Mouse (Mus musculus): ENCODE measurements around the gene Trpm1. TPM values are rescaled to one million over a fixed set of nuclear protein-coding genes. Genes with fewer than 3 reads are reported as not detected.

Gene Trpm1
- total and polyA plus RNA-seq, 3 experiments, result 5.9 to 10.7 (median 6.1) TPM

DNA sequence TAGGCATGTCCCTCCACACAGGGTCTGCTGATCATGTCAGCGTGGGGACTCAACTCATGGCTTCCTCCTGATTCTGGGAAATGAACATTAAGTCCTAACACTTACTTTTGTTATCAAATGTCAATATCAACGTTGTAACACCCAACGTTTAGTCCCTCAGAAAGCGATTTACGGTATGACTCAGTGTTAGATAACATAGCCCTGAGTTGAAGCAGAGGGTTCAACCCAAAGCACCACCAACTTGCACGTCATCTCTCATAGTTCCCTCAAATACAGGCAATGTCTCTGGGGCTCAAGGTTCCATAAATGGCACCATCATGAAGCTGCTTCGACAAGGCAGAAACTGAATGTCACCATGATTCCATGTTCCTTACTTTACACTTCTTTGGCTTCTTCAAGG lies 96.8 kb downstream of the Trpm1 start:
- DNase-seq (ENCODE audit: extremely low read depth), result no peak
- peaks cover 4 to 85% of the 10 kb centered on the region in 2 experiments for H3K36me3 ChIP-seq (replicated peaks in 1 of 2; ENCODE audit: control insufficient read depth in 1 of 2, insufficient read depth in 1 of 2, low read length in 1 of 2)
- H3K79me2 ChIP-seq (replicated peaks; ENCODE audit: control insufficient read depth, extremely low read depth, insufficient read depth, poor library complexity, severe bottlenecking), result no peaks in the 10 kb centered on the region
- no peaks in the 10 kb centered on the region for H3K9me3 ChIP-seq (replicated peaks; ENCODE audit: low read length)
- in situ Hi-C loops (cut with MboI; ENCODE audit: low pct_ligation_motif_present, low pct_unique_long_range_greater_than_20kb, low sequenced_read_pairs) (no loop called here), dilution Hi-C loops (cut with MboI; ENCODE audit: extremely low pct_ligation_motif_present, extremely low pct_unique_long_range_greater_than_20kb, low sequenced_read_pairs) (no loop called here)
- H3K27me3 ChIP-seq (replicated peaks), result no peaks in the 10 kb centered on the region
- H3K4me2 ChIP-seq (ENCODE audit: insufficient read depth, low read depth, poor library complexity, severe bottlenecking), result no peak overlapping the region
- no peak overlapping the region for H3K27ac ChIP-seq (ENCODE audit: insufficient read depth, low read depth)
- no peak overlapping the region for H3K4me3 ChIP-seq (replicated peaks in 1 of 3; ENCODE audit: low read depth in 2 of 3, low read length in 2 of 3, poor library complexity in 1 of 3)
- no peak overlapping the region for H3K9ac ChIP-seq (ENCODE audit: insufficient read depth, low read depth)
- no peaks in the 10 kb centered on the region for H3K4me1 ChIP-seq (ENCODE audit: control insufficient read depth in 1 of 2, insufficient read depth in 2 of 2)
- no peak for TF ChIP-seq EP300 (IDR thresholded peaks at IDR 0.05; ENCODE audit: low read length)
- no peak for TF ChIP-seq RAD21 (IDR thresholded peaks at IDR 0.05; ENCODE audit: low read depth, low read length)
- TF ChIP-seq JUND (conservative IDR thresholded peaks at IDR 0.05; ENCODE audit: low read depth, low read length), result no peak
- no peak for TF ChIP-seq MEF2A (IDR thresholded peaks at IDR 0.05; ENCODE audit: borderline replicate concordance, low read depth, low read length)
- no peak for TF ChIP-seq BHLHE40 (IDR thresholded peaks at IDR 0.05; ENCODE audit: low read depth, low read length)
- no peak for TF ChIP-seq HCFC1 (IDR thresholded peaks at IDR 0.05; ENCODE audit: low read depth, low read length)
- no peak for TF ChIP-seq ETS1 (conservative IDR thresholded peaks at IDR 0.05; ENCODE audit: low read depth, low read length)
- no peak for TF ChIP-seq GABPA (IDR thresholded peaks at IDR 0.05; ENCODE audit: insufficient replicate concordance, low read depth, low read length)
- no peak for TF ChIP-seq CHD1 (IDR thresholded peaks at IDR 0.05; ENCODE audit: low read depth, low read length)
- no peak for TF ChIP-seq RCOR1 (conservative IDR thresholded peaks at IDR 0.05; ENCODE audit: low read depth, low read length)
- TF ChIP-seq E2F4 (IDR thresholded peaks at IDR 0.05; ENCODE audit: insufficient replicate concordance, low read depth, low read length), result no peak
- no peak for TF ChIP-seq POLR2AphosphoS2 (IDR thresholded peaks at IDR 0.05; ENCODE audit: low read depth, low read length)
- TF ChIP-seq IRF4 (IDR thresholded peaks at IDR 0.05; ENCODE audit: low read depth, low read length), result no peak
- TF ChIP-seq POLR2A (IDR thresholded peaks at IDR 0.05; ENCODE audit: low read depth, low read length), result no peak
- no peak for TF ChIP-seq ZMIZ1 (IDR thresholded peaks at IDR 0.05; ENCODE audit: low read depth, low read length)
- TF ChIP-seq USF2 (conservative IDR thresholded peaks at IDR 0.05; ENCODE audit: low read depth, low read length), result no peak
- no peak for TF ChIP-seq MAZ (IDR thresholded peaks at IDR 0.05; ENCODE audit: low read depth, low read length)
- TF ChIP-seq CTCF (conservative IDR thresholded peaks at IDR 0.05 in 1 of 2, IDR thresholded peaks at IDR 0.05 in 1 of 2; ENCODE audit: low read depth in 2 of 2, low read length in 2 of 2), result no peak

DNA sequence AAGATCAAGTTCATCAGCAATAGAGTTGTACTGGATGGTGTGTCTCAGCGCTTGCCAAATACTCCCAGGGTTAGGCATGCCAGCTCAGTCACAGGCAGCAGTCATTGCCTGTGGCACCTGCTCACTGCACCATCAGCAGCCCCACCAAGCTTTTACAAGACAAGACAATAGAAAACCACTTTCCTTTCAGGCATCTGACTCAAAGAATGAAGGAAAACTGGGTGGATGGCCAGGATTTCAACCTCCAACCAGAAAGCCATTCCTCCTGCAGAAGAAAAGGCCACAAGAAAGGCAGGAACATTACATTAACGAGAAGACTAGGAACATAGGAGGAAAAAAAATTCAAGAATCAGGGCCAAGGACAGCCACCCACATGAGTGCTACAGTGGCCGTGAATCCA lies 100.1 kb downstream of the Trpm1 start:
- no peak overlapping the region for H3K4me3 ChIP-seq (replicated peaks in 1 of 3; ENCODE audit: low read depth in 2 of 3, low read length in 2 of 3, poor library complexity in 1 of 3)
- no peaks in the 10 kb centered on the region for H3K79me2 ChIP-seq (replicated peaks; ENCODE audit: control insufficient read depth, extremely low read depth, insufficient read depth, poor library complexity, severe bottlenecking)
- no peak overlapping the region for H3K4me2 ChIP-seq (ENCODE audit: insufficient read depth, low read depth, poor library complexity, severe bottlenecking)
- peaks cover 4 to 66% of the 10 kb centered on the region in 2 experiments for H3K36me3 ChIP-seq (replicated peaks in 1 of 2; ENCODE audit: control insufficient read depth in 1 of 2, insufficient read depth in 1 of 2, low read length in 1 of 2)
- dilution Hi-C loops (cut with MboI; ENCODE audit: extremely low pct_ligation_motif_present, extremely low pct_unique_long_range_greater_than_20kb, low sequenced_read_pairs) (no loop called here), in situ Hi-C loops (cut with MboI; ENCODE audit: low pct_ligation_motif_present, low pct_unique_long_range_greater_than_20kb, low sequenced_read_pairs) (no loop called here)
- H3K27ac ChIP-seq (ENCODE audit: insufficient read depth, low read depth), result no peak overlapping the region
- no peaks in the 10 kb centered on the region for H3K9me3 ChIP-seq (replicated peaks; ENCODE audit: low read length)
- DNase-seq (ENCODE audit: extremely low read depth), result no peak
- H3K27me3 ChIP-seq (replicated peaks), result no peaks in the 10 kb centered on the region
- H3K9ac ChIP-seq (ENCODE audit: insufficient read depth, low read depth), result no peak overlapping the region
- H3K4me1 ChIP-seq (ENCODE audit: control insufficient read depth in 1 of 2, insufficient read depth in 2 of 2), result no peaks in the 10 kb centered on the region
- TF ChIP-seq TBP (conservative IDR thresholded peaks at IDR 0.05; ENCODE audit: low read depth, low read length), result no peak
- no peak for TF ChIP-seq CHD2 (IDR thresholded peaks at IDR 0.05; ENCODE audit: low read length)
- no peak for TF ChIP-seq CHD1 (IDR thresholded peaks at IDR 0.05; ENCODE audit: low read depth, low read length)
- no peak for TF ChIP-seq EP300 (IDR thresholded peaks at IDR 0.05; ENCODE audit: low read length)
- TF ChIP-seq GABPA (IDR thresholded peaks at IDR 0.05; ENCODE audit: insufficient replicate concordance, low read depth, low read length), result no peak

All from CH12.LX (cell line).